Mouse (Mus musculus) lung, adult 2 months (tissue): Measurements from ENCODE around the gene Tap1.

Experiments used
- CTCF ChIP-seq: fragments of 200-500 bp; IDR thresholded peaks from 2 replicates; pipeline ENCODE4 v1.5.1; 2011; ENCODE audit warnings: mild to moderate bottlenecking, low read length, control low read depth; ENCODE audit not compliant: insufficient read depth
- POLR2A ChIP-seq: fragments of 200-500 bp; IDR thresholded peaks from 2 replicates; pipeline ENCODE4 v1.6.1; 2011; ENCODE audit warnings: low read depth, mild to moderate bottlenecking, control low read depth, low read length, borderline replicate concordance; ENCODE audit errors: extremely low read depth

- TF ChIP-seq CTCF (no peak), POLR2A (no peak)
These were observed 48.7 kb upstream of the Tap1 start for GRCm38 (mm10) chr17:34138655-34139054.
